Mouse (Mus musculus) heart, embryonic 15.5 days (tissue): Measurements from ENCODE around the gene Igfbp5. TPM values are rescaled to one million over a fixed set of nuclear protein-coding genes. Genes with fewer than 3 reads are reported as not detected.

Experiments used
- ATAC-seq: fragments of 200-750 bp; cut with Nextera tagmentation; replicated peaks from 2 replicates; pipeline ENCODE4 v1.8.0; 2017; ENCODE audit warnings: low read depth, moderate TSS enrichment; ENCODE audit not compliant: insufficient number of reproducible peaks, insufficient read depth, low FRiP score
- H3K27ac ChIP-seq: fragments of 300-500 bp; sonication (generic); 2 replicates; pipeline ENCODE4 v1.5.1; 2015; ENCODE audit warnings: mild to moderate bottlenecking, inconsistent platforms
- H3K27me3 ChIP-seq: fragments of 300-500 bp; sonication (generic); 2 replicates; pipeline ENCODE4 v1.6.1; 2015; ENCODE audit warnings: inconsistent platforms
- H3K36me3 ChIP-seq: fragments of 300-500 bp; sonication (generic); 2 replicates; pipeline ENCODE4 v1.6.1; 2015; ENCODE audit warnings: mild to moderate bottlenecking, inconsistent platforms
- H3K4me1 ChIP-seq: fragments of 300-500 bp; sonication (generic); replicated peaks from 2 replicates; pipeline ENCODE4 v1.6.1; 2015; ENCODE audit warnings: inconsistent platforms
- H3K4me2 ChIP-seq: fragments of 300-500 bp; sonication (generic); 2 replicates; pipeline ENCODE4 v1.6.1; 2015; ENCODE audit warnings: inconsistent platforms, mild to moderate bottlenecking, moderate library complexity
- H3K4me3 ChIP-seq: fragments of 300-500 bp; sonication (generic); 2 replicates; pipeline ENCODE4 v1.5.1; 2015; ENCODE audit warnings: mild to moderate bottlenecking, inconsistent platforms
- H3K9ac ChIP-seq: fragments of 300-500 bp; sonication (generic); 2 replicates; pipeline ENCODE4 v1.6.1; 2015; ENCODE audit warnings: mild to moderate bottlenecking, inconsistent platforms
- H3K9me3 ChIP-seq: fragments of 300-500 bp; sonication (generic); replicated peaks from 2 replicates; pipeline ENCODE4 v1.6.1; 2016; ENCODE audit warnings: inconsistent platforms
- WGBS: fragments of 180-500 bp; shearing (Covaris S2); methylation state at CpG from one replicate; pipeline ENCODE4 v1.1.7; 2015; ENCODE audit warnings: mixed read lengths; 5-methylcytosine and 5-hydroxymethylcytosine counted together
- polyA plus RNA-seq: library from polyadenylated mRNA; unstranded; fragments of >200 nt; fragmentation: Nextera tagmentation; extraction: Ambion mirVana; gene quantifications from 2 replicates; pipeline ENCODE4 v1.2.1, GENCODE M21; 2015

Gene Igfbp5
- polyA plus RNA-seq, 1 experiment from 2014 or later: 79.0 TPM

GRCm38 (mm10) chr1:72823751-72824706 lies 50.7 kb downstream of the Igfbp5 start, which contains the start of gene Igfbp2:
Gene Igfbp2, plus strand, starts transcription at chr1:72824503.
- H3K27ac ChIP-seq: no peak within 1 kb of the TSS
- H3K36me3 ChIP-seq: no peaks in the 10 kb centered on the region
- peak within 1 kb of the TSS; percentile 68 for H3K9ac ChIP-seq
- peaks cover 37% of the 10 kb centered on the region for H3K4me1 ChIP-seq
- peak within 1 kb of the TSS; percentile 99 for H3K4me2 ChIP-seq
- peak; percentile 63; the same call in 1 of the 2 replicates for ATAC-seq
- peak within 1 kb of the TSS; percentile 67 for H3K4me3 ChIP-seq
- 2% methylated on average over 46 of the region's 58 CpGs for WGBS
- no peaks in the 10 kb centered on the region for H3K9me3 ChIP-seq
- H3K27me3 ChIP-seq: peaks cover 33% of the 10 kb centered on the region

DNA sequence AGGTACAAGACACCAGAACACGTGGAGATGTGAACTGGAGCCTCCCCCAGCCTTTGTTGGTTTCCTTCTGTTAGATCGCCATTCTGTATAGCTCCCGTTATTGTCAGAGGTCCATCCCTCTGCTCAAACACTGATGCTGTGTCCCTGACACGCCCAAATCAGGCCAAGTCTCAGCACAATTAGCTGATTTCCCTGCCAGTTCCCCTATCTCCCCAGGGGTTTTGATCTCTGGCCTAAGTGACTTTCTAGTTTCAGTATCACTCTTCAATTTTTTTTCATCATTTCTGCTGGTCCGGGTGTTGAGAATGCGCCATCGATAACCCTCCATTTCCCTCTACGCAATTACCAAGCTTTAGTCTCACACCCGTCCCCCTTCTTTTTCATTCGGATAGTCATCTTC lies 51.8 kb downstream of the Igfbp5 start:
- WGBS: 82% methylated on average over 10 of the region's 10 CpGs
- H3K27me3 ChIP-seq: peaks cover 33% of the 10 kb centered on the region
- no peaks in the 10 kb centered on the region for H3K9me3 ChIP-seq

GRCm38 (mm10) chr1:72819995-72820394 lies 54.7 kb downstream of the Igfbp5 start:
- no peaks in the 10 kb centered on the region for H3K36me3 ChIP-seq
- no peak overlapping the region for H3K4me2 ChIP-seq
- H3K27me3 ChIP-seq: peaks cover 14% of the 10 kb centered on the region; the same call in 1 of the 2 replicates
- peaks cover 15% of the 10 kb centered on the region for H3K4me1 ChIP-seq
- H3K9me3 ChIP-seq: no peaks in the 10 kb centered on the region
- WGBS: 87% methylated on average over 6 of the region's 6 CpGs
- no peak overlapping the region for H3K9ac ChIP-seq
- ATAC-seq: no peak
- no peak overlapping the region for H3K27ac ChIP-seq
- no peak overlapping the region for H3K4me3 ChIP-seq

More for the DNA sequence above, 51.8 kb downstream of the Igfbp5 start:
- no peak overlapping the region for H3K4me2 ChIP-seq
- H3K9ac ChIP-seq: no peak overlapping the region
- ATAC-seq: no peak
- no peak overlapping the region for H3K4me3 ChIP-seq
- H3K36me3 ChIP-seq: no peaks in the 10 kb centered on the region
- H3K27ac ChIP-seq: no peak overlapping the region
- H3K4me1 ChIP-seq: peaks cover 37% of the 10 kb centered on the region

- Histone ChIP-seq H3K27ac (no peak overlapping the region), H3K4me1 (peaks cover 12% of the 10 kb centered on the region), H3K9me3 (no peaks in the 10 kb centered on the region), H3K27me3 (no peaks in the 10 kb centered on the region), H3K4me3 (no peak overlapping the region), H3K36me3 (no peaks in the 10 kb centered on the region), H3K9ac (no peak overlapping the region), H3K4me2 (no peak overlapping the region)
- ATAC-seq: no peak
- 68% methylated on average over 3 of the region's 3 CpGs for WGBS
Observed at GRCm38 (mm10) chr1:72815616-72816015, 59.1 kb downstream of the Igfbp5 start.

GRCm38 (mm10) chr1:72815184-72815583 lies 59.5 kb downstream of the Igfbp5 start:
- H3K4me2 ChIP-seq: no peak overlapping the region
- H3K27me3 ChIP-seq: no peaks in the 10 kb centered on the region
- no peaks in the 10 kb centered on the region for H3K9me3 ChIP-seq
- H3K4me1 ChIP-seq: peaks cover 12% of the 10 kb centered on the region
- H3K36me3 ChIP-seq: no peaks in the 10 kb centered on the region
- no peak overlapping the region for H3K4me3 ChIP-seq
- 32% methylated on average over 5 of the region's 5 CpGs for WGBS
- no peak overlapping the region for H3K27ac ChIP-seq
- no peak overlapping the region for H3K9ac ChIP-seq
- ATAC-seq: no peak

GRCm38 (mm10) chr1:72813639-72814403 lies 60.9 kb downstream of the Igfbp5 start:
- WGBS: 24% methylated on average over 6 of the region's 6 CpGs
- Histone ChIP-seq H3K27ac (no peak overlapping the region), H3K9ac (no peak overlapping the region)

DNA sequence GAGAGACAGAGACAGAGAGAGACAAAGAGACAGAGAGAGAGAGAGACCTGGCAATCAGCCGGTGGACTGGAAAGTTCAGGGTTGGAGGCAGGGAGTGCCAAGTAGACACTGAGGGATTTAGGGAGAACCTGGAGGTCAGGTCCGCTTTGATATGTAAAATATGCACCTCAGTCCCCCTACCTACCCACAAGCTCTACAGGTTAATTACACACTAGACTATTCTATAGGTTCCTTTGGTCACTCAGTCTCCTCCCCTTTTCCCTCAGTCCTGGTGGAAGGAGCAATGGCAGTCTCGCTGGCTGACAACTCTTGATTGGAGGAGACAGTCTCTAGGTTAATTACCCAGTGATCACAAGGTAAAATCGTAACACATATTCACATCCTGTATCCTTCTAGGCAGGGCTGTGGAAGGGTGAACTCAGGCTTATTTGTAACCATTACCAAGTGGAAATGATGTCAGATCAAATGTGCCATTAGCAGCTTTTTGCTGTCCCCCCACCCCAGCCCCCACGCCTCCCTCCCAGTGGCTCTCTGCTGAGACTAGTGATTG lies 61.5 kb downstream of the Igfbp5 start:
- Histone ChIP-seq H3K9ac (no peak overlapping the region), H3K27me3 (no peaks in the 10 kb centered on the region), H3K9me3 (no peaks in the 10 kb centered on the region), H3K4me1 (peaks cover 12% of the 10 kb centered on the region), H3K36me3 (no peaks in the 10 kb centered on the region), H3K27ac (no peak overlapping the region), H3K4me2 (no peak overlapping the region), H3K4me3 (no peak overlapping the region)
- WGBS: 59% methylated on average over 5 of the region's 5 CpGs
- no peak for ATAC-seq

More at GRCm38 (mm10) chr1:72813639-72814403, 60.9 kb downstream of the Igfbp5 start:
- H3K4me2 ChIP-seq: no peak overlapping the region
- H3K9me3 ChIP-seq: no peaks in the 10 kb centered on the region
- H3K36me3 ChIP-seq: no peaks in the 10 kb centered on the region
- no peak; the same call in 1 of the 2 replicates for ATAC-seq
- no peaks in the 10 kb centered on the region for H3K27me3 ChIP-seq
- no peak overlapping the region for H3K4me3 ChIP-seq
- H3K4me1 ChIP-seq: peaks cover 12% of the 10 kb centered on the region

DNA sequence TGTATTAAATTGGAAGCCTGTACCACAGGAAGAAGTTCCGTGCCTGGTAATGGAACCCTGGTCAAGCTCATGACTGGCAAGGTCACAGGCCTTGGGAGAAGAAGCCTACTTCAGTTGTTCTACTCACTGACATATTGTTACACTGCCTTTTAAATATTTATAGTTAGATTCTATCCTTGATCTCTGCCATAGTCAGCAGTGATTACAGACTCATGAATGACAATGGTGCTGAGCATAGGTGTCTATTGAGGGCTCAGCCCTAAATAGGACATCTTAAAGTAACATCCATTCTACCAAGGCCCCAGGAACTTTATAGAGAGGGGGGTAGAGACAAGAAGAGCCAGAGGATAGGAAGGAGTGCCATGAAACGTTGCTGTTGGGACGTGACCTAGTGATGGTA lies 63.6 kb downstream of the Igfbp5 start:
- Histone ChIP-seq H3K9me3 (no peaks in the 10 kb centered on the region), H3K36me3 (no peaks in the 10 kb centered on the region), H3K4me2 (no peak overlapping the region), H3K4me1 (peaks cover 15% of the 10 kb centered on the region), H3K27ac (no peak overlapping the region), H3K27me3 (no peaks in the 10 kb centered on the region), H3K9ac (no peak overlapping the region), H3K4me3 (no peak overlapping the region)
- WGBS: 91% methylated on average over 3 of the region's 3 CpGs
- no peak for ATAC-seq

GRCm38 (mm10) chr1:72809951-72810675 lies 64.6 kb downstream of the Igfbp5 start:
- no peak overlapping the region for H3K27ac ChIP-seq
- no peak for ATAC-seq
- WGBS: 72% methylated on average over 7 of the region's 7 CpGs

DNA sequence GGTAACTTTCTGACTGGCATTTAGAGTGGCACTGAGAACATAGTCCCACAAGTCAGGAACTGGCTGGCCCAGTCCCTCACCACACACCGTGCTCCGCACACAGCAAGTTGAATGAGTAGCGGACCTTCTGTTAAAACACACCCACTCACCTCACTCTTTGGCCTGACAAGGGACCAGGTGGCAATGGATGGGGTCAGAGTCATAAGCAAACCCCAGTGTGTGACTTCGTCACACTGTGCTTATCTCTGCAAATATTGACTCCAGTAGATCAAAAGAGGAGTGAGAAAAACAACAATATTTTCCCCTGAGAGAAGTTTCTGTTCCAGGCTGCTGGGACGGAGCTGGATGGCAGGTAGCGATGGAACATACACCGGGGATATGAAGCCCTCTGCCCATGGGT lies 65.4 kb downstream of the Igfbp5 start:
- 90% methylated on average over 7 of the region's 7 CpGs for WGBS
- Histone ChIP-seq H3K27me3 (no peaks in the 10 kb centered on the region), H3K9ac (no peak overlapping the region), H3K4me1 (peaks cover 8% of the 10 kb centered on the region), H3K9me3 (no peaks in the 10 kb centered on the region), H3K27ac (no peak overlapping the region), H3K4me3 (no peak overlapping the region), H3K4me2 (no peak overlapping the region), H3K36me3 (no peaks in the 10 kb centered on the region)
- ATAC-seq: no peak

More at GRCm38 (mm10) chr1:72809951-72810675, 64.6 kb downstream of the Igfbp5 start:
- Histone ChIP-seq H3K36me3 (no peaks in the 10 kb centered on the region), H3K4me3 (no peak overlapping the region), H3K9ac (no peak overlapping the region), H3K4me2 (no peak overlapping the region), H3K9me3 (no peaks in the 10 kb centered on the region), H3K4me1 (peaks cover 12% of the 10 kb centered on the region), H3K27me3 (no peaks in the 10 kb centered on the region)
